Mouse (Mus musculus): ENCODE data around the gene Kcnk15.

Gene Kcnk15

DNA sequence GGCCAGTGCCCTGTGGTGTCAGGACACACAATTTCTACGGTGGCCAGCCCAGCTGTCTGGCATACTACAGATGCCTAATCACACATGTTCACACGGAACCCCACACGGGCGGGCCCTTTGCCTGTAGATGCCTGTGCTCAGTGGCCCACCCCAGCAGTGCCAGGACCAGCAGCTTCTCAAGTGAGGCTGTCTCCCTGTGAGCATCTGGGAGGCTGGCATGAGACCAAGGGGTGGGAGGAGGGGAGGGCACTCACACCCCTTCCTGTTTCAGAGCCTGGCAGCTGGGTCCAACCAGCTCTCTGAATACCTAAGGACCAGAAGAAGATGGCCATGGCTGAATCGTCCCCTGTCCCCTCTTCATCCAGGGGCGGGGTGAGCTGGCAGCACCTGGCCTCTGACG, 22.0 kb downstream of the Kcnk15 start:
- peak; percentile 75 to 79 for DNase-seq (ENCODE audit: low spot score in 2 of 2)

DNA sequence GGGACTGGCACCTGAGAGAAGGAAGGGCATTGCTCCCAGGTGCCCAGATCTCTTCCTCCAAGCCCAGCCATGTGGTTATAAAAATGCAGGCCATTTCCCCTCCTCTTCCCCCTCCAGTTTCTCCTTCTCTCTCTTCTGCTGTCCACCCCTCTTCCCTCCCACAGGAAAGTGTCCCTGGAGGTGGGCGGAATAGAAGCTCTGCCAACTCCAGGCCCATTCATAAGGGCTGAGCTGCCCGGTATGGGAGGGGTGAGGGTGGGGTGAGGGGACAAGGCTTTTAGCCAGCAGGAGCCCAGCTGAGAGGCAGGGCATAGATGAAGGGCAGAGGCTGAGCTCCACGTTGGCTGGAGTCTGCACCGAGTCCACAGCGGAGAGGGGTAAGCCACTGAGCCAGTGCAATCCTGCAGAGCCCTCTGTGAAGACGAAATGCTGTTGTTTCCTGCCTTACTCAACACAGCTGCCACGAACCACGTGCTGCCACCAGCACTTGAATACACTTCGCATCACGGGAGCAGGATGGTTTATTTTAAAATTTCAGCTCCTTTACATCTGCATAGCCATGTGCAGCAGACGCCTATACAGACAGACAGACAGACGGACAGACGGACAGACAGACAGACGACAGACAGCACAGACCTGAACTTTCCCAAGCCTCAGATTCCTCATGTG, 23.5 kb downstream of the Kcnk15 start:
- no peak for DNase-seq (ENCODE audit: low spot score in 2 of 2)

DNA sequence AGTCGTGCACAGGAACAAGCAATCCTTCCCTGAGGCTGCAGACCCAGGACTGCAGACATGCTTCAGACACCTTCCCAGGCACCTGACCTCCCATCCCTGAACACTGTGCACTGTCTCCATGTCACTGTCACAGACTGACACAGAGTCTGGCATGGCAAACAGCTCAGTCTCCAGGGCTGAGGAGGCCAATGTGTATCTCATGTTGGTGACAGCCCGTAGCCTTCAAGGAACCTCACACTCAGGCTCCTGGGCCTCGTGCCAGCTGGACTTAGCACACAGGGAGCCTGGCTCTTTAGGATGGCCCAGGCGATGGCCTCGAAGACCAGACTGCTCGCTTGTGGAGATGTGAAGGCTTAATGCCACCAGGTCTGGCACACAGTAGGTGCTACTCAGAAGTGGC, 27.4 kb downstream of the Kcnk15 start:
- no peak for DNase-seq (ENCODE audit: low spot score in 2 of 2)

DNA sequence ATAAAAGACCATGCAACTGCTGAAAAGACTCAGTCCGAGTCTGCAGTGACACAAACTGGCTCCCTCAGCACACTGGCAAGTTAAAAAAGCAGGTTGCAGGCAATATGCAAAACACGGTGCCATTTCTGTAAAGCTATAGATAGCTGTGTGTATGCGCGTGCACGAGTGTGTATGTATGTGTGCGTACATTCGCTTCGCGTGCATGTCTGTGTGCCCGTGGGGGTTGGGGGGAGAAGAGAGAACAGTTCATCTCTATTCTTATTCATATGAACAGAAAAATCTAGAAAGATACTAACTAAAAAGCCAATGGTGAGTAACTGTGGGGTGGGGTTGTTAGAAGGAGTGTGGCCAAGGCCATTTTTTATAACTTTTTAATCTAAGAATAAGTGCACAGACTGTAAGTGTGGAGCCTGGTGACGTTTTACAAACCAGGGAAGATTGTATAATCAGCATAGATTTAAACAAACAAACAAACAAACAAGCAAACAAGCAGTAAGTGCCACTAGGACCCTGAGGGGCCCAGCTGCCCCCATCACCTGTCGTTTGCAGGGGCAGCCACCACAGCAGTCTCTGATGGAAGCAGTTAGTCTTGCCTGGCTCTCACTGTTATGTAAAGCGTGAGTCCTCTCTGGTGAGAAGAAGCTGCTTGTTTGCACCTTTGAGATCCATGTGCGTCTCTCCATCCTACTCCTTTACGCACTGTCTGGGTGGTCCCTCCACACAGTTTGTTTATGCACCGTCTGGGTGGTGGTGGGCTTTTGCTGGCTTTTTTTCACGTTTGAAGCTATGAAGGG, 29.6 kb downstream of the Kcnk15 start:
- peak in 1 of 2 experiments; percentile 69 for DNase-seq (ENCODE audit: low spot score in 2 of 2)

DNA sequence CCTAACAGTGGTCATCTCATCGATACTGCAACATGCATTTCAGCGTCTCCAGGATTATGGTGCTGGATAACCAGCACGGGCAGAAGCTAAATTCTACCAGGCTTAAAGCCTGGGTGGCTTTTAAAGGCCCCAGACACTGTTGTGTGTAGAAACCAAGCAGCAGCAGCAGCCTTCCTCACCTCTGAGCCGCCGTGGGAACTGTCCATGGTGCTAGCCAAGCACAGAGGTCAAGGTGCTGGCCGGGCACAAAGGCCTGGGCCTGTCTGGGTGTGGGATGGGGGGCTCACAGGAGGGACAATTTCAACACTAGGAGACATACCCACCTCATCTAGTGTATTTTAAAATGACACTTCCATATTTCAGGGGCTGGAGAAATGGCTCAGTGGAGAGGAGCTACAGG, 36.0 kb downstream of the Kcnk15 start:
- DNase-seq (ENCODE audit: low spot score in 2 of 2), result no peak

DNA sequence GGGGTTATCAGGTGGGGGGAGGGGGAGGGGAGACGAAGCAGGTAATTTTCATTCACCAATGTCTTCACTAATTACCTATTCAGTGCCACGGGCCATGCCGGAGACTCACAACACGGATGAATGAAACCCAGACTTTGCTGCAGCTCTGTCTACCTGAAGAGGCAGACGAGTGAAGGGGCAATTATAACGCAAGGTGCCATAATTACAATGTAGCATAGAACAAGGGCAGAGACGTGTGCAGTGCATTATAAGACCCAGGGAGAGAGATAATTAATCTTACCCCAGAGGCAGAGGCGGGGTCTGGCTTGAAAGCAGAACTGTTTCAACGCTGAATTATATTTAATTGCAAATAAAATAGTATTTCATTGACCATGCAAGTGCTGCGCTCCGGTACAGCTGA, 37.1 kb downstream of the Kcnk15 start:
- DNase-seq (ENCODE audit: low spot score in 2 of 2), result no peak

DNA sequence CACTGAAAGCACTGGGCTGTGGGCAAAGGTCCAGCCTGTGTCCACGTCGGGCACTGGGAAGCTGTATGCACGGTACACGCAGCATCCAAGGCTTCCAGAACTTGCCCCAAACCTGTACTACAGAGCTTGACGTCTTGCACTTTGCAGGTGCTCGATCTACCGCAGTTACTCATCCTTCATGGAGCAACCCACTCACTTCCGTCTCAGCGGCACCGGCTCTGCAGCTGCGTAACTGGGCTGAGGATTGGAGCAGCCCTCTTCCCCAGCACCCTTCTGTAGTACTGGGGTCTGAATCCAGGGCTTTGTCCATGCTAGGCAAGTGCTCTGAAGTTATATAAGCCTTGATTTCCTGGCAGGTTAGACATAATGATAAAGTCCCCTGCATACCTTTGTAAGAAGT, 37.8 kb downstream of the Kcnk15 start:
- DNase-seq (ENCODE audit: low spot score in 2 of 2), result no peak

DNA sequence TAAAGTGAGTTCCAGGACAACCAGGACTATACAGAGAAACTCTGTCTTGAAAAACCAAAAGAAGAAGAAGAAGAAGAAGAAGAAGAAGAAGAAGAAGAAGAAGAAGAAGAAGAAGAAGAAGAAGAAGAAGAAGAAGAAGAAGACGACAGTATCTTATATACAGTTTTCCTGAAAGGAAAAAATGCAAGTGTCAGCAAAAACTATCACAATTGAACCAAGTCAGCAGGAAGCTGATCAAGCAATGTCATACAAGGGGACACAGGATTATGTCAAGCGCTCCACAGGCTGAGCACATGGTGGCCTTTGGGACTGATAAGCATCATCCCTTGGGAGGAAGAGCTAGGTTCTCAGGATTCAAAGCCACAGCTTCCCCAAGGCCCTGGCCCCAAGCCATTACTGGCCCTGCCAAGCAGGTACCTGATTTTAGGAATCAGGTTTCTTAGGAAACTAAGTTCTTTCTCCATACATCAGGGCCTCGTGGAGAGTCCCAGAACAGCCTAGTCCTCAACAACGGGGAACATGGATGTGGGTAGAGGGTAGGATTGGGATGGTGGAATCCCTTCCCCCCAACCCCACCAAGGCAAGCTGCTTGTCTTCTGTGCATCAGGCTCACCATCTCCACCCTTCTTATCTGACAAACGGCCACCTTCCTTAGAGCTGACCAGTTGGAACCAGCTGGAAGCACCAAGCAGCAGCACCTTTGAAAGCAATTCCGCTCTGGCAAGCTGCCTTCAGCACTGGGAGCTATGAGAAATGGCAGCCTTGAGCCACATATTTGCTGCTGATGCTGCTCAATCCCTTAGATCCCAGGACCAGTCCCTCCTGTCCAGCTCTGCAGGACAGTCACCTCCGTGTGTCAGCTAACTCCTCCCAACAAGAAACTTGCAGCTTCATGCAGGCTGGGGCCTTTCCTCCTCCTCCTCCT, 40.3 kb downstream of the Kcnk15 start:
- DNase-seq (ENCODE audit: low spot score in 2 of 2), result no peak

DNA sequence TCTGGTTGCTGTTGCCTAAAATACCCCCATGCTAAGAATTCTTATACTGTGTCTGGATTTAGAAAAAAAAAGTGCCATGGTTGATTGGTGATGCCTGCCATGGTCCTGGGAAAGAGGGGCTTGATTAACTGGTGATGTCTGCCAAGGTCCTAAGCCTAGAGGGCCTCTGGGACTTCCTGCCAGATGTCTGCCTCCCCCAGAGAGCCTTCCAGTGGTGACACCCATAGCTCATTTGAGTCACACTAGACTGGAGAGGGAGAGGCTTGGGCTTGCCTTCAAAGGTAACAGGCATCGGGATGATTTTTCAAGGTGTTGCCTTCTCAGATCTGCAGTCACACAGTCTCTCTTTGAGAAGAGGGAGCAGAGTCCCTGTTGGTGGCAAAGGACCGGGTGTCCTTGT, 41.7 kb downstream of the Kcnk15 start:
- DNase-seq (ENCODE audit: low spot score in 2 of 2), result no peak

DNA sequence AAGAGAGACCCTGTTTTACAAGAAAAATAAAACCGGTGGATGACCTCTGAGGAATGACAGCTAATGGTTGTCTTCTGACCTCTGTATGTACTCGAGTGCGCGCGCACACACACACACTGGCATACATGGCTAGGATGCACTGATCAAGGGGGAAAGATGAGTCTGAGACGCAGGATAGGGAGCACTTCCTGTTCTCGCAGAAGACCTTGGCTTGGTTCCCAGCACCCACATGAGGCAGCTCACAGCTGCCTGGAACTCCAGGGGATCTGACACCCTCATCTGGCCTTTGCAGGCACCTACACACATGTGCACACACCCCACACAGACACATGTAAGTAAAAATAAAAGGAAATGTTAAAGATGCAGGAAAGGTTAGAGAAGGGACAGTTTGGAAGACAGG, 43.6 kb downstream of the Kcnk15 start:
- no peak for DNase-seq (ENCODE audit: low spot score in 2 of 2)

DNA sequence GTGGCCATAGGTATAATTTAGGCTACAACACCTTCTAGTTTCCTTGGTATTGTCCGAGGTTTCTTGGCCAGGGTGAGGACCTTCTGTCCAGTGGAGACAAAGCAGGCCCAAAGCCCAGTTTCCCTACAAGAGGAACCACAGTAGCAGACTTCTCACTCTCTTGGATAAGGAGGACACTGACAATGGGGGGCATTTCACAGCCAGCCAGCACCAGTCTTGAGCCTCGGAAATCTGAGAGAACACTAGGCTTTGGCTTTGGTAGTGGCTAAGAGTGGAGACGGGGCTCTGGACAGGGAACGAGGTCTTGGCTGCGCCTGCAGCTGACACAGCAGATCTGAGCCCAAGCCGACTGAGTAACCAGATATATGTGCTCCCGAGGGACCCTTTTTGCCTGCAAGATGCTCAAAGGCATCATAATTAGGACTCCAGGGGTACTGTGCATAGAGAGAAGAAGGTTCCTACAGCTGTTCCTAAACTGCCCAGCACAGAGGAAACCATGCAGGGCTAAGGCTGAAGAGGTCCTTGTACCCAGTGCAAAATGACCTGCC, 44.6 kb downstream of the Kcnk15 start:
- no peak for DNase-seq (ENCODE audit: low spot score in 2 of 2)

DNA sequence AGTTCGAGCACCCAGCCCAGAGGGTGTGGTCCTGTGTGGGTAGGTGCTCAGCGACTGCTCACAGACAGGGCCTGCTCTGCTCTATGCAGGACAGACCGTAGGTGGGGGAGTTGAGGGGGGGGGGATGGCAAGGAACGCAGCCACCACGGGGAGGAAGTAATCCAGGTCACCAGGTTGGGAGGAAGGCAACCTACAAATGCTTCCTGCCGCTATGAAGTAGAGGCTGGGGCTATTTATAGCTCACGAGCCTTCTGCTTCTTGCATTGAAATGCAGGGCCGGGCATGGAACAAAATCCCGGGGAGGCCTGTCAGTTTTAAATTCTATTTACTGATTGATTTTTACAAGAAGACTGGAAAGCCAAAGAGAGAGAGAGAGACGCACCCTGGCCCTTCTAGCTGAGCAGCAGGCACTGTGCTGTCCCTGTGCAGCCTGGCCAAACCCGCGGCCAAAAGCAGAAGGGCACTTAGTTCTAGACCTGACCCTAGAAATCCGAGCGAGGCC, 46.5 kb downstream of the Kcnk15 start:
- no peak for DNase-seq (ENCODE audit: low spot score in 2 of 2)

DNA sequence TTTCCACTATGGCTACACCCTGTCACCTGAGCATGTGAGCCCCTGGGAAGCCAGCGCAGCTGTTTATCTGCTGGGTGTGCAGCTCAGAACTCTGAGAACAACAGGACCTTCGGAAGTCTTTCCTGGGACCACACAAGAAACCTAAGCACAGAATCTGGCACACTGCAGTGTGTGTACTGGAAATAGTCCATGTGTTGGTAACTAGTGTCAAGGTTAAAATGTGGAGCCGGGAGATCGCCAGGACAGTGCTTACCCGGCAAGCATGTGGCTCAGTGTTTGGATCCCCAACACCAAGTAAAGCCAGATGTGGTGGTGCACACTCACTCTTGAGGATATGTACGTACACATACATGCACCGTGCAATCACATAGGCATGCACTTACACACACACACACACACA, 47.6 kb downstream of the Kcnk15 start:
- no peak for DNase-seq (ENCODE audit: low spot score in 2 of 2)

DNA sequence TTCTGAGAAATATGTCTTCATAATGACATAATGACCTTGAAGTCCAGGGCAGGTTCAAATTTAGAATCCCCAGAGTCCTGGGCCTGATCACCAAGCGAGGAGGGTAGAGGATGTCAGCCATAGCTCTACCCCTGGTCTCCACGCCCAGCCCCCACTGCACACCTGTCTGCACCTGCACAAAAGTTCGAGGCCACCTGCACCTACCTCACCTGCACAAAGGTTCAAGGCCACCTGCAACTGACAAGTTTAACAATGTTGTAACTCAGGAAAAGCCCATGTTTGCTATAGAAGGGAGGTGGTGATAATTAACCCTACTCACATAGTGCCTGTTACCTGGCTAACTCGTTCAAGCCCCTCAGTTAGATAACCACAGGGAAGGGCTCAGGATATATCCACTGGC, 49.0 kb downstream of the Kcnk15 start:
- DNase-seq (ENCODE audit: low spot score in 2 of 2), result no peak

DNA sequence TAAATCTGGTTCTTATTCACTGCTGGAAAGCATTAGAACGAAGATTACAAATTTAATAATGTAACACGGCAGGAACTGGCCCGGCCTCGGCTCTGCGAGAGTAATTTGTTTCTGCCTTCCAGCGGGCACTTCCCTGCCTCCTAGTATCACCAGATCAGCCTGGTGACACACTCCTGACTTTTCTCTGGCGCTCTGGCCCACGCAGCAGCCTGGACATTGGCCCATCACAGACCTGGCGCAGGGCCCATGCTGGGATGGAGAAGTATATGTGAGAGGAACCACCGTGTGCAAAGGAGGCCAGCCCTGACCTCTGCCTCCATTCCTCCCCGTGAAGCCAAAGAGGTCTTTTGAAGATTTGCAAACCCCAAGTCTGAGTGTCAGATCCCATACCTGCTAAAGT, 50.0 kb downstream of the Kcnk15 start:
- DNase-seq (ENCODE audit: low spot score in 2 of 2), result no peak

DNA sequence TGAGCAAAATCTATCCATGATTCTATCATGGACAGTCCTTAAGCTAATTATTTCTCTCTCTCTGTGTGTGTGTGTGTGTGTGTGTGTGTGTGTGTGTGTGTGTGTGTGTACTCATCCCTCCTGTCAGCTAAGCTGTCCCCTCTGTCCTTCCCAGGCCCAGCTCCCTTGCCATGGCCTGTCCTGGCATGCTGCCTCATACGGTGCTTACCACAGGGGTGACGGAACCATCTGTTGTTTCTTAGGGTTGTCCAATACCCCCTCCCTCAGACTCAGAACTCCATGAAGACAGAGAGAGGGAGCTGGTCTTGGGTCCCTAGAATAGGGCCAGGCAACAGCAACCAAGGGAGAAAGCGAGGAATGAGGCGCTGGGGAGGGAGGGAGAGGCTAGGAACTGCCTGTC, 50.9 kb downstream of the Kcnk15 start:
- DNase-seq (ENCODE audit: low spot score in 2 of 2), result no peak

DNA sequence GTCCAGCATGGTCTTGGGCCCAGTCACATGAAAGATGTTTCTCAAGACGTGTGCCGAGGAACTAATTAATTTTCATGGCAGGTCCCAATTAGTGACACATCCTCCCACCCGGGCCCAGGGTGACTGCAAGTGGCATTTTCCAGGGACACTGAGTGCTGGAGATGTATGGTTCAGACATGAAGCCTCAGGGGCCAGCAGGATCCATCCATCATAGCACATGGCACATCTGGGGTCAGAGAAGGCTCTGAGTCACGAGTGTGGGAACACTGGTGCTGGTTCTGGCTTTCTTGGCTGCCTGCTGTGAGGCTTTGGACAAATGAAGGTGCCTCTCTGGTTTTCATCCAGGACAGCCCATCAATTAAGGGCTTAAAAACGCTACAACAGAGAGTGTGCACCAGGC, 53.7 kb downstream of the Kcnk15 start:
- no peak for DNase-seq (ENCODE audit: low spot score in 2 of 2)
